Mouse (Mus musculus) granulocyte monocyte progenitor cell, adult 5-6 weeks (primary cell): ENCODE results near the gene Ltbr. TPM values are rescaled to one million over a fixed set of nuclear protein-coding genes. Genes with fewer than 3 reads are reported as not detected.
"Not testable (repeated sequence)": the region's sequence is repeated elsewhere in the genome, so short reads cannot be mapped to it uniquely, and the experiment has no call there.

Experiments used
- ATAC-seq: replicated peaks from 2 replicates; pipeline ENCODE4 v1.8.0; 2016; ENCODE audit warnings: mild to moderate bottlenecking, moderate TSS enrichment, inconsistent platforms; ENCODE audit not compliant: poor library complexity, severe bottlenecking
- total RNA-seq, 2 experiments: library from RNA; stranded (forward) in 1 of 2; stranded (reverse) in 1 of 2; fragments of 200-712, 200-1000 nt in 1 of 2; fragments of >200 nt in 1 of 2; fragmentation: Nextera tagmentation in 1 of 2; gene quantifications; 2 replicates each; pipeline ENCODE4 v1.2.3; 2014 to 2017

Gene Ltbr
- total RNA-seq, 2 experiments from 2014 or later: 36.3 to 36.4 TPM

DNA sequence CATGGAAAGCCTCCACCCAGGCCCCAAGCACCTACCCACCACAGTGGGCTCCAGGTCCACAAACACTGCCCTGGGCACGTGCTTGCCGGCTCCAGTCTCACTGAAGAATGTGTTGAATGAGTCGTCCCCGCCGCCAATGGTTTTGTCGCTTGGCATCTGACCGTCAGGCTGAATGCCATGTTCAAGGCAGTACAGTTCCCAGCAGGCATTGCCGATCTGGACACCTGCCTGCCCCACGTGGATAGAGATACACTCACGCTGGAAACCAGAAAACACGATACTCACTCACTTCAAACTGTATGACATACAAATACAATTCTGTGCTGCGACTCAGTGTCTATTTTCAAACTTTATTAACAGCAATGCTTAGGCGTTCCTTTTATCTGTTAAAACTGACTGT, 31.0 kb downstream of the Ltbr start:
- not testable (repeated sequence) for ATAC-seq

DNA sequence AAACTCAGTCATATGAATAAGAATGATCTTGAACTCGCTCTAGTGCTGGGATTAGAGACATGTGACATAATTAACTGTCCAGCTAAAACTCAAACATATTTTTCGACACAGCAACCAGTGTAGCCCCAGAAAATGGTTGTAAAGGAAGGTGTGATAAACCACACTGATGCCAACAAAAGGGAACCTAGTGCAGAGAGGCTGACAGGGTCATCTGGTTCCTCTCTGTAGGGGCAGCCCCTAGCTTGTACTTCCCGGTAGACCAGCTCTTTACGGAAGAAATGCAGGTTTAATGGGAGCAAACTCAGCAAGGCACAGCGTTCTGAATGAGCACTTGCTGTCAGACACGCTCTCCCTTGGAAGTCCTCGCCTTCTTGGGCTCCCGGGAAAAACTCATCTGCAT, 34.0 kb downstream of the Ltbr start:
- peak; percentile 73 for ATAC-seq

DNA sequence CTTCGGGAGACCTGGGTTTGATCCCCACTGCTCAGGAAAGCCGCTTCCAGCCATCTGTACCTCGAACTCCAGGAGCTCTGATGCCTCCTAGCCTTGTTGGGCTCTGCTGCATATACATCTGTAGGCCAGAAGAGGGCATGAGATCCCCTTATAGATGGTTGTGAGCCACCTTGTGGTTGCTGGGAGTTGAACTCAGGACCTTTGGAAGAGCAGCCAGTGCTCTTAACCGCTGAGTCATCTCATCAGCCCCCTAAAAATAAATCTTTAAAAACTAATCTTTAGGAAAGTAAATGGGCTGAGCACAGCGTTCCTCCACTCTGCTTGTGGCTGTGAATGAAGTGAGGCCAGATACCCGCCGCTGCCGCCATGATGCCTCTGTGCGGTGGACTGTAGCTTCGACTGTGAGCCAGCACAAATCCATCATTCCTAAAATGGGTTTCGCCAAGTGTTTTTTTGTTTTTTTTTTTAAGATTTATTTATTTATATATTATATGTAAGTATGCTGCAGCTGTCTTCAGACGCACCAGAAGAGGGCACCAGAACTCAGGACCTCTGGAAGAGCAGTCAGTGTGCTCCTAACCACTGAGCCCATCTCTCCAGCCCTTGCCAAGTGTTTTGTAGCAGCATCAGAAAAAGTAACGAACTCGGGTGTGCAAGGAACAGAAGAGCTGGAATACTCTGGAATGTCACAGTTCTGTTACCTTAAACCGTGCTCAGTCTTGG, 38.7 kb downstream of the Ltbr start:
- no peak for ATAC-seq

DNA sequence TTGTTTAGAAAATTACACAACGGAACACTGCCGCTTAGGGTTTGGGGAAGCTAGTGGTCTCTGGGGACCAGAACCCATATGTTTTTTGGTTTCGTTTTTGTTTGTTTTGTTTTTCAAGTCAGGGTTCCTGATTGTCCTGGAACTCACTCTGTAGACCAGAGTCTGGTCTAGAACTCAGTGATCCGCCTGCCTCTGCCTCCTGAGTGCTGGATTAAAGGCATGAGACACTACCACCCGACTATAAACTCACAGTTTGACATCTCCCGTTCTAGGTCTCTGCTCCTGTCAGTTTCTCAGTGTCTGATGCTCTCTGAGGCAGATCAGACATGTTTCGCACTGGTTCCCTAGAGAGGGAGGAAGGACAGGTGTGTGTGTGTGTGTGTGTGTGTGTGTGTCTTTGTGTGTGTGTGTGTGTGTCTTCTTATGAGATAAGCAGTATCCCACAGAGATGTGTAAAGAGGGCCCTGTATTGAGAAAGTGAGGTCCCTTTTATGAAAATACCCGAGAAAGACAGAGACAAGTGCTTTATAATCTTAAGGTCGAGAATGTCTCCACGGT, 41.4 kb downstream of the Ltbr start:
- ATAC-seq: peak; percentile 32

DNA sequence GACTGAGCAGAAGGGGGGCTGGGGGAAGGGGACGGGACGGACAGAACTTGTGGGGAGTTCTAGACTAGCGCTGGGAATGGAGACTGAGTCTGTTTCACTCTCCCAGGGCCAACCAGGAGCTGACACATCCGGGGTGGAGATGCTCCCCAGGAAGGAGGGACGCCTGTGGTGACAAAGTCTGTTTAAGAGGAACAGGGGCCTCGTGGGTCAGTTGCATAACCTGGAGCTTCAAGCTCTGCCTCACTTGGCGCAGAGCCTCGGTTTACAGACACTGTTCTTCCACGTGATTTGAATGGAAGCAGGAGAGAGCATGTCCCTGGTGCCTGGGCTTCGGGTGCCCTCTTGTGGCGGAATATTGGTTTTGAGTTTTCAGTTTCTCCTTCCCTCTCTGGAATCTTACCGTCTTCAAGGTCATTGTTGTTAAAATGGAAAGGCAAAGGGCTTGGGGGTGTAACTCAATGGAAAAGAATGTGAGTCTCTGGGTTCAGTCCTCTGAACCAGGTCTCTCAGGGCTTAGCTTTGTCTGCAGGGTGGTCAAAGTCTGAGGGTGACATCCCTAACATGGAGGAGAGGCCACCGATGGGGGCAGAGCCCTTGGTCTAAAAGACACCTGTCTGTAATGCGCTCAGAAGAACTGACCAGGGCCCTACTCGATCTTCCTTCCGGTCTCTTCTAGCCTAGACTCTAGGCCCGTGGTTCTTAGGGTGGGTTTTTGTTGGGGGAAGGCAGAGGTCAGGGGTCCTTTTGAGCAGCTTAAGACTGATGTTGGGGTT, 42.0 kb downstream of the Ltbr start:
- peak; percentile 96 for ATAC-seq

DNA sequence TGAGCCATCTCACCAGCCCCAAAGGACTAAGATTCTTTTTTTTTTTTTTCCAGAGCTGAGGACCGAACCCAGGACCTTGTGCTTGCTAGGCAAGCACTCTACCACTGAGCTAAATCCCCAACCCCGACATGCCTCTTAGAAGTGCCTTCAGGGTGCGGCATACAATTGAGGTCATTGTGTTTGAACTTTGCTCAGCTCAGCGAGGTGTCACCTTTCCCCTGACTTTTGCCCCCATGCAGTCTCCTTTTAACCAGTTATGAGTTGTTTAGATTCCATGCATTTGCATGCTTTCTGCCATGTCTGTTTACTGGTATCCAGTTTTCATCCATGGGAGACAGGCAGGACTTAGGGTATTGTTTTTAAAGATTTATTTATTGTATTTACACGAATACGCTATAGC, 44.9 kb downstream of the Ltbr start:
- no peak for ATAC-seq

DNA sequence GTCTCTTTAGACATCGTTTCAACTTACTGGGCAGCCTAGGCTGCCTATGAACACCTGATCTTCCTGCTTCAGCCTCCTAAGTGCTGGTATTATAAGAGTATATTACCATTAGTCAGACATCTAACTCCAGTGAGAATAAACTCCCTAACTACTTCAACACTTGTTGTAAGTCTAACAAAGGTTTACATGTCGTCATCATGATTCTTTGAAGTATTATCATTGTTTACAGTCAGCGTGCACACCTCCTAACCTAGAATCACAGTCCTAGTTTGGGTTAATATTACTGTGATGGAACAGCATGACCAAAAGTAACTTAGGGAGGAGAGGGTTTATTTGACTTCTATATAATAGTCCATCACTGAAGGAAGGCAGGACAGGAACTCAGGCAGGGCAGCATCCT, 46.2 kb downstream of the Ltbr start:
- ATAC-seq: no peak

DNA sequence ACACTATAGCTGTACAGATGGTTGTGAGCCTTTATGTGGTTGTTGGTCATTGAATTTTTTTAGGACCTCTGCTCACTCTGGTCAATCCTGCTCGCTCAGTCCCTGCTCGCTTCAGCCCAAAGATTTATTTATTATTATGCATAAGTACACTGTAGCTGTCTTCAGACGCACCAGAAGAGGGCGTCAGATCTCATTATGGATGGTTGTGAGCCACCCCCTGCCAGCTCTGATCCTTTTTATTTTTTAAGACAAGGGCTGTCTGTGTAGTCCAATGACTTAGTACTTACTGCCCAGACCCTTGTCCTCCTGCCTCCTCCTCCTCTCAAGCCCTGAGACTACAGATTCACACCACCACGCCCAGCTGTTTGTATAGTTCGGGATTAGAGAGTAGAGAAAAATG, 47.1 kb downstream of the Ltbr start:
- not testable (repeated sequence) for ATAC-seq

DNA sequence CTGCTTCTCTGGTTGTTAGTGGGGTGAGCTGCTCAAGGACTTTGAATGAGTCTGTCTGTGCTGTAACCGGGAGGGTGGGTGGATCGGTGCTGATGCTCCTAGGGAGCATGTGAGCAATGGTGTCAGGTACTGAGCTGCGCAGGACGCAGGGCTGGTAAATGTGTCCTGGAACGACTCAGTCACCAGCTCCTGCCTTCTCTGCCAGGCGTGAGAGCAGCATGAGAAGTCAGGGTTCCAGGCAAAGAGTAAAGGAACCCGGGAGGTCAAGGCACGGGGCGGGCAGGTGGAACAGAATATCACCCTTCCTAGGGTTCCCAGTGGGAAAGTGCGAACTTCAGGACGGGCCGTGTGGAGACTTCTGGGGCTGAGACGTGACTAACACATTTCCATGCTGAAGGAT, 47.6 kb downstream of the Ltbr start:
- ATAC-seq: no peak

DNA sequence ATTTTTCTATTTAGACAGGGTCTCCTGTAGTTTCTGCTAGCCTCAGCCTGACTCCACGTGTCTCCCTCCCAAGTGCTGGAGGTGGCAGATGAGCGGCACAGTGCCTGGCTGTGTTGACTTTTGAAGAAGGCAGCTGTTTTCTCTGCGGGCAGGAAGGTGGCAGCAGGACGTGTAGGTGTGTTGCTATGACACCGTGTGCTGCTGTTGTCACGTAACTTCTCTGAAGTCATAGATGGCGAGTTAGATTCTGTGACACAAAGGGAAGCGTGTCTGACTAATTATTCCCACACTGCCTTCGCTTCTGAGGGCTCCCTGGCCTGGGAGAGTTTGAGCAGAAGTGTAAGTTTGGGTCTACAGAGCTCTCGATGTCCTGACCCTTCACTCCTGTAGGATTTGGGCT, 48.4 kb downstream of the Ltbr start:
- peak; percentile 50 for ATAC-seq

DNA sequence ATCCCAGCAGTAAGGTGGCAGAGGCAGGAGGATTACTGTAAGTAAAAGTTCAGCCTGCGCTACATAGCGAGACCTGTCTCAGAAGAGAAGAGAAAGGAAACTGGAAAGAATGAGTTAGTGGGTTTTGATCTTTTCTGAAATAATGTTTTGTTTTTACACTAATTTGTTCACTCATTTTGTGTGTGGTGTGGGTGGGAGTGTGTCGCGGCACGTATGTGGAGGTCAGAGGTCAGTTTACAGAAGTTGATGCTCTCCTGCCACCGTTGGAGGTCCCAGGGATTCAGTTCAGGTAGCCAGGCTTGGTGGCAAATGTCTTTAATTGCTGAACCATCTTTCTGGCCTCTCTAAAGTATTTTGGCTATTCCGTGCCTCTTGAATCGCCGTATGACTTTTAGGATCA, 49.5 kb downstream of the Ltbr start:
- no peak for ATAC-seq

DNA sequence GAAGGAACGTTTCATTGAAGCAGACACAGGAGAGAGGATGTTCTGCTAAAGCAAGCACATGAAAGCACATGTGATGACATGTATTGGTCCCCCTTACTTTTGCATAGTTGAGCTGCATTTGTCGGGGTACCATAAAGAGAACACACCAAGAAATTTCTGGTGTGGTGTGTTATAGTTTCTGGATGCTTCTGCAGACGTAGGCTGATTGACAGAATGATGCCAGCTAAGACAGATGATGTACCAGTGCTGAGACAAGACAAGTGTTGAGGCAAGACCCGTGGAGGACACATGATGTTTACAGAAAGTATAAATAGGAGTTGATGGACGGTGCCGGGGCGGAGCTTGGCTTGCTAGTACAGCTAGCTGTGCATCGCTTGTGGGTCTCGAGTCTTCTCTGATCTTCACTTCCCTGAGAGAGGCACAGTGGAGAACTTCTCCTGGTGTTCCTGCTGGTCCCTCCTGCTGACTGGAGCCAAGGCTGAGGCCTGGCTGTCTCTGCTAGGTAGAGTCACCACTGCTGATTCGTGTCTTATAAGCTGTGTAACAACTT, 53.6 kb downstream of the Ltbr start:
- ATAC-seq: no peak

Other genes starting within 250 kb of the Ltbr start
- gene Lpar5, start 246.0 kb downstream of the Ltbr start, total RNA-seq (2014; fragmentation: Nextera tagmentation): 8.7 and 13.4 TPM in 2 replicates
- 2.7 and 5.2 TPM in 2 replicates for gene Lpar5, start 246.0 kb downstream of the Ltbr start, total RNA-seq (2017)
- gene Chd4, start 217.9 kb downstream of the Ltbr start, total RNA-seq (2014; fragmentation: Nextera tagmentation): 136 and 161 TPM in 2 replicates
- 246 and 373 TPM in 2 replicates for gene Chd4, start 217.9 kb downstream of the Ltbr start, total RNA-seq (2017)
- 65.6 and 82.8 TPM in 2 replicates for gene Nop2, start 182.0 kb downstream of the Ltbr start, total RNA-seq (2014; fragmentation: Nextera tagmentation)
- 79.2 and 82.4 TPM in 2 replicates for gene Nop2, start 182.0 kb downstream of the Ltbr start, total RNA-seq (2017)
- gene Iffo1, start 168.6 kb downstream of the Ltbr start, total RNA-seq (2014; fragmentation: Nextera tagmentation): 26.4 and 37.4 TPM in 2 replicates
- gene Iffo1, start 168.6 kb downstream of the Ltbr start, total RNA-seq (2017): 11.8 and 14.0 TPM in 2 replicates
- gene Gapdh, start 147.4 kb downstream of the Ltbr start, total RNA-seq (2014; fragmentation: Nextera tagmentation): 2,842 and 3,031 TPM in 2 replicates
- 1,694 and 2,022 TPM in 2 replicates for gene Gapdh, start 147.4 kb downstream of the Ltbr start, total RNA-seq (2017)
- 242 and 263 TPM in 2 replicates for gene Ncapd2, start 122.2 kb downstream of the Ltbr start, total RNA-seq (2014; fragmentation: Nextera tagmentation)
- 242 and 288 TPM in 2 replicates for gene Ncapd2, start 122.2 kb downstream of the Ltbr start, total RNA-seq (2017)
- 117 and 197 TPM in 2 replicates for gene Mrpl51, start 122.1 kb downstream of the Ltbr start, total RNA-seq (2014; fragmentation: Nextera tagmentation)
- 121 and 155 TPM in 2 replicates for gene Mrpl51, start 122.1 kb downstream of the Ltbr start, total RNA-seq (2017)
- gene Vamp1, start 98.3 kb downstream of the Ltbr start, total RNA-seq (2014; fragmentation: Nextera tagmentation): 26.0 and 40.2 TPM in 2 replicates
- 6.3 and 7.1 TPM in 2 replicates for gene Vamp1, start 98.3 kb downstream of the Ltbr start, total RNA-seq (2017)
- gene Tapbpl, start 82.0 kb downstream of the Ltbr start, total RNA-seq (2014; fragmentation: Nextera tagmentation): 13.8 TPM in 2 replicates
- 16.5 and 17.7 TPM in 2 replicates for gene Tapbpl, start 82.0 kb downstream of the Ltbr start, total RNA-seq (2017)
- gene Cd27, start 76.9 kb downstream of the Ltbr start, total RNA-seq (2014; fragmentation: Nextera tagmentation): 50.7 and 62.0 TPM in 2 replicates
- 34.7 and 55.2 TPM in 2 replicates for gene Cd27, start 76.9 kb downstream of the Ltbr start, total RNA-seq (2017)
- not detected in 2 replicates for gene Tuba3a, start 27.8 kb downstream of the Ltbr start, total RNA-seq (2014; fragmentation: Nextera tagmentation)
- not detected in 2 replicates for gene Tuba3a, start 27.8 kb downstream of the Ltbr start, total RNA-seq (2017)
- gene Scnn1a, start 6.8 kb upstream of the Ltbr start, total RNA-seq (2014; fragmentation: Nextera tagmentation): 16.2 and 18.9 TPM in 2 replicates
- 1.4 and 1.8 TPM in 2 replicates for gene Scnn1a, start 6.8 kb upstream of the Ltbr start, total RNA-seq (2017)
- 89.1 and 104 TPM in 2 replicates for gene Tnfrsf1a, start 35.5 kb upstream of the Ltbr start, total RNA-seq (2014; fragmentation: Nextera tagmentation)
- gene Tnfrsf1a, start 35.5 kb upstream of the Ltbr start, total RNA-seq (2017): 54.4 and 88.8 TPM in 2 replicates
- not detected in 2 replicates for gene Plekhg6, start 66.9 kb upstream of the Ltbr start, total RNA-seq (2014; fragmentation: Nextera tagmentation)
- gene Plekhg6, start 66.9 kb upstream of the Ltbr start, total RNA-seq (2017): not detected in 2 replicates
- 22.5 and 27.5 TPM in 2 replicates for gene Cd9, start 180.9 kb upstream of the Ltbr start, total RNA-seq (2014; fragmentation: Nextera tagmentation)
- gene Cd9, start 180.9 kb upstream of the Ltbr start, total RNA-seq (2017): 27.7 and 31.3 TPM in 2 replicates
- gene Vwf, start 232.9 kb upstream of the Ltbr start, total RNA-seq (2014; fragmentation: Nextera tagmentation): 0.43 and 5.1 TPM in 2 replicates
- 0.10 and 0.39 TPM in 2 replicates for gene Vwf, start 232.9 kb upstream of the Ltbr start, total RNA-seq (2017)